Mouse (Mus musculus) liver, embryonic 15.5 days (tissue): ENCODE results near the gene Gorasp1. TPM values are rescaled to one million over a fixed set of nuclear protein-coding genes. Genes with fewer than 3 reads are reported as not detected.

ENCODE experiments used
- ATAC-seq: fragments of 200-750 bp; cut with Nextera tagmentation; 2 replicates; pipeline ENCODE4 v1.8.0; 2017; ENCODE audit warnings: moderate number of reproducible peaks, mild to moderate bottlenecking, moderate library complexity; ENCODE audit not compliant: insufficient read depth
- H3K27ac ChIP-seq: fragments of 300-500 bp; sonication (generic); replicated peaks from 2 replicates; pipeline ENCODE4 v1.5.1; 2015; ENCODE audit warnings: mild to moderate bottlenecking, inconsistent platforms
- H3K27me3 ChIP-seq: fragments of 300-500 bp; sonication (generic); 2 replicates; pipeline ENCODE4 v1.6.1; 2015; ENCODE audit warnings: mild to moderate bottlenecking, inconsistent platforms
- H3K36me3 ChIP-seq: fragments of 300-500 bp; sonication (generic); replicated peaks from 2 replicates; pipeline ENCODE4 v1.6.1; 2015; ENCODE audit warnings: moderate library complexity, mild to moderate bottlenecking, inconsistent platforms
- H3K4me1 ChIP-seq: fragments of 300-500 bp; sonication (generic); replicated peaks from 2 replicates; pipeline ENCODE4 v1.6.1; 2015; ENCODE audit warnings: inconsistent platforms
- H3K4me2 ChIP-seq: fragments of 300-500 bp; sonication (generic); 2 replicates; pipeline ENCODE4 v1.6.1; 2015; ENCODE audit warnings: moderate library complexity, mild to moderate bottlenecking, inconsistent platforms
- H3K4me3 ChIP-seq: fragments of 300-500 bp; sonication (generic); replicated peaks from 2 replicates; pipeline ENCODE4 v1.5.1; 2015; ENCODE audit warnings: mild to moderate bottlenecking, inconsistent platforms
- H3K9ac ChIP-seq: fragments of 300-500 bp; sonication (generic); 2 replicates; pipeline ENCODE4 v1.6.1; 2015; ENCODE audit warnings: moderate library complexity, mild to moderate bottlenecking, inconsistent platforms
- H3K9me3 ChIP-seq: fragments of 300-500 bp; sonication (generic); replicated peaks from 2 replicates; pipeline ENCODE4 v1.6.1; 2016; ENCODE audit warnings: inconsistent platforms
- WGBS: fragments of 180-500 bp; shearing (Covaris S2); methylation state at CpG from one replicate; pipeline ENCODE4 v1.1.7; 2015; ENCODE audit warnings: mixed read lengths; ENCODE audit not compliant: insufficient replicate concordance; 5-methylcytosine and 5-hydroxymethylcytosine counted together
- polyA plus RNA-seq: library from polyadenylated mRNA; unstranded; fragments of >200 nt; fragmentation: Nextera tagmentation; extraction: Ambion mirVana; gene quantifications from 2 replicates; pipeline ENCODE4 v1.2.1, GENCODE M21; 2015

The Gorasp1 gene
- polyA plus RNA-seq, 1 experiment from 2014 or later: 11.4 TPM

- Histone ChIP-seq H3K36me3 (no peaks in the 10 kb centered on the region), H3K9me3 (no peaks in the 10 kb centered on the region), H3K4me1 (no peaks in the 10 kb centered on the region), H3K27me3 (no peaks in the 10 kb centered on the region), H3K27ac (no peak overlapping the region), H3K9ac (no peak overlapping the region), H3K4me2 (no peak overlapping the region), H3K4me3 (no peak overlapping the region)
- no peak for ATAC-seq
- 9% methylated on average over 3 of the region's 3 CpGs for WGBS
Measured at GRCm38 (mm10) chr9:119948804-119949203, 11.4 kb upstream of the Gorasp1 start.

- H3K36me3 ChIP-seq: no peaks in the 10 kb centered on the region
- H3K9me3 ChIP-seq: no peaks in the 10 kb centered on the region
- no peaks in the 10 kb centered on the region for H3K27me3 ChIP-seq
- H3K4me3 ChIP-seq: no peak overlapping the region
- WGBS: 63% methylated on average over 12 of the region's 12 CpGs
- no peak overlapping the region for H3K9ac ChIP-seq
- ATAC-seq: no peak
- no peak overlapping the region for H3K27ac ChIP-seq
- no peak overlapping the region for H3K4me2 ChIP-seq
- no peaks in the 10 kb centered on the region for H3K4me1 ChIP-seq
Measured at GRCm38 (mm10) chr9:119945173-119945900, 8.0 kb upstream of the Gorasp1 start.

GRCm38 (mm10) chr9:119943326-119943725 is 6.0 kb upstream of the Gorasp1 start:
- Histone ChIP-seq H3K9me3 (no peaks in the 10 kb centered on the region), H3K36me3 (no peaks in the 10 kb centered on the region), H3K4me3 (no peak overlapping the region), H3K9ac (no peak overlapping the region), H3K4me2 (no peak overlapping the region), H3K4me1 (no peaks in the 10 kb centered on the region), H3K27me3 (no peaks in the 10 kb centered on the region), H3K27ac (no peak overlapping the region; the same call in 1 of the 2 replicates)
- WGBS: 45% methylated on average over 1 of the region's 1 CpGs
- ATAC-seq: no peak

- 72% methylated on average over 14 of the region's 14 CpGs for WGBS
Measured at GRCm38 (mm10) chr9:119941861-119942260, 4.5 kb upstream of the Gorasp1 start.

GRCm38 (mm10) chr9:119941407-119941806 is 4.0 kb upstream of the Gorasp1 start:
- H3K9ac ChIP-seq: no peak overlapping the region
- ATAC-seq: no peak
- 54% methylated on average over 5 of the region's 5 CpGs for WGBS

More at GRCm38 (mm10) chr9:119941861-119942260, 4.5 kb upstream of the Gorasp1 start:
- Histone ChIP-seq H3K9ac (no peak overlapping the region), H3K27ac (no peak overlapping the region), H3K4me3 (no peak overlapping the region), H3K4me1 (peaks cover 14% of the 10 kb centered on the region), H3K9me3 (no peaks in the 10 kb centered on the region), H3K27me3 (no peaks in the 10 kb centered on the region), H3K4me2 (no peak overlapping the region), H3K36me3 (no peaks in the 10 kb centered on the region)
- no peak for ATAC-seq

GRCm38 (mm10) chr9:119939646-119940045 is 2.3 kb upstream of the Gorasp1 start:
- Histone ChIP-seq H3K27ac (no peak overlapping the region), H3K9me3 (no peaks in the 10 kb centered on the region), H3K4me3 (no peak overlapping the region), H3K36me3 (no peaks in the 10 kb centered on the region), H3K4me1 (peaks cover 30% of the 10 kb centered on the region), H3K4me2 (no peak overlapping the region), H3K9ac (no peak overlapping the region), H3K27me3 (no peaks in the 10 kb centered on the region)
- 79% methylated on average over 10 of the region's 10 CpGs for WGBS
- no peak for ATAC-seq

More at GRCm38 (mm10) chr9:119941407-119941806, 4.0 kb upstream of the Gorasp1 start:
- H3K4me1 ChIP-seq: peaks cover 18% of the 10 kb centered on the region
- no peak overlapping the region for H3K4me3 ChIP-seq
- H3K27ac ChIP-seq: no peak overlapping the region
- no peaks in the 10 kb centered on the region for H3K27me3 ChIP-seq
- H3K9me3 ChIP-seq: no peaks in the 10 kb centered on the region
- H3K36me3 ChIP-seq: no peaks in the 10 kb centered on the region
- H3K4me2 ChIP-seq: no peak overlapping the region

- Histone ChIP-seq H3K9ac (no peak overlapping the region), H3K27me3 (no peaks in the 10 kb centered on the region), H3K4me2 (no peak overlapping the region), H3K4me3 (no peak overlapping the region), H3K9me3 (no peaks in the 10 kb centered on the region), H3K27ac (no peak overlapping the region), H3K36me3 (no peaks in the 10 kb centered on the region), H3K4me1 (peaks cover 31% of the 10 kb centered on the region)
- 37% methylated on average over 4 of the region's 4 CpGs for WGBS
- no peak for ATAC-seq
Measured at GRCm38 (mm10) chr9:119938496-119938895, 1.1 kb upstream of the Gorasp1 start.

GRCm38 (mm10) chr9:119933675-119934074 is 3.7 kb downstream of the Gorasp1 start:
- H3K4me3 ChIP-seq: no peak overlapping the region
- H3K9me3 ChIP-seq: no peaks in the 10 kb centered on the region
- H3K36me3 ChIP-seq: peaks cover 36% of the 10 kb centered on the region
- 0 out of 2 replicates have a peak overlapping the region, but pooled peaks have one; percentile 0 for H3K27ac ChIP-seq
- ATAC-seq: no peak
- WGBS: 75% methylated on average over 6 of the region's 6 CpGs
- no peaks in the 10 kb centered on the region for H3K27me3 ChIP-seq
- no peak overlapping the region for H3K4me2 ChIP-seq
- no peak overlapping the region for H3K9ac ChIP-seq
- H3K4me1 ChIP-seq: peaks cover 47% of the 10 kb centered on the region

- no peaks in the 10 kb centered on the region for H3K9me3 ChIP-seq
- WGBS: 79% methylated on average over 12 of the region's 12 CpGs
- H3K4me1 ChIP-seq: peaks cover 39% of the 10 kb centered on the region
- no peak overlapping the region for H3K9ac ChIP-seq
- H3K27me3 ChIP-seq: no peaks in the 10 kb centered on the region
- ATAC-seq: peak; percentile 14; the same call in 1 of the 2 replicates
- H3K27ac ChIP-seq: no peak overlapping the region
- no peak overlapping the region for H3K4me2 ChIP-seq
- no peak overlapping the region for H3K4me3 ChIP-seq
- H3K36me3 ChIP-seq: peaks cover 49% of the 10 kb centered on the region
Measured at GRCm38 (mm10) chr9:119932358-119932757, 5.0 kb downstream of the Gorasp1 start.

- Histone ChIP-seq H3K4me2 (no peak overlapping the region), H3K27ac (no peak overlapping the region), H3K36me3 (peaks cover 93% of the 10 kb centered on the region), H3K9ac (no peak overlapping the region), H3K4me3 (no peak overlapping the region), H3K9me3 (no peaks in the 10 kb centered on the region), H3K4me1 (no peaks in the 10 kb centered on the region), H3K27me3 (no peaks in the 10 kb centered on the region)
- WGBS: 80% methylated on average over 5 of the region's 5 CpGs
- no peak for ATAC-seq
Measured at GRCm38 (mm10) chr9:119926497-119926896, 10.9 kb downstream of the Gorasp1 start.

GRCm38 (mm10) chr9:119925729-119926128 is 11.6 kb downstream of the Gorasp1 start:
- no peaks in the 10 kb centered on the region for H3K9me3 ChIP-seq
- 48% methylated on average over 8 of the region's 8 CpGs for WGBS
- H3K27ac ChIP-seq: no peak overlapping the region
- no peaks in the 10 kb centered on the region for H3K27me3 ChIP-seq
- no peaks in the 10 kb centered on the region for H3K4me1 ChIP-seq
- peaks cover 94% of the 10 kb centered on the region for H3K36me3 ChIP-seq
- ATAC-seq: no peak
- no peak overlapping the region for H3K9ac ChIP-seq
- no peak overlapping the region for H3K4me3 ChIP-seq
- H3K4me2 ChIP-seq: no peak overlapping the region
